Mouse (Mus musculus): Measurements from ENCODE around the gene Olfr411.

Gene Olfr411

DNA sequence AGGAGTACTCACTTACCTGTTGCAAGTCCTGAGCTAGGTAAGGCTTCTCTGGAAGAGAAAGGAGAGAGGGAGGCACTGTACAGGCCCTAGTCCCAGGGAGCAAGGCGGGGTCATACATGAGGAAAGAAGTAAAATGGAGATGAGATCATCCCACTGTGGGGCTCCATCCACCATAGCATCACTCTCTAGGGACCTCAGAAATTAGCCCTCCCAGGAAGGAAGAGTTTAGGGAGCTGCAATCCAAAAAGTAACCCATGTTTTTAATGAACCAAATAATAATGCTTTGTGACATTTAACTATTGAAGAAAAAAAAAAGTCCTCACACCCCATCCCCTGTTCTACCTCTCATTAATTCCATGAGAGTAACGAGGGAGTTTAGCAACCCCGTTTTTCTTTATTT is at the start of gene Olfr411:
Gene Olfr411 (minus strand): TSS at position 101 of the 400 bp plus-strand sequence.
- no peak for DNase-seq

DNA sequence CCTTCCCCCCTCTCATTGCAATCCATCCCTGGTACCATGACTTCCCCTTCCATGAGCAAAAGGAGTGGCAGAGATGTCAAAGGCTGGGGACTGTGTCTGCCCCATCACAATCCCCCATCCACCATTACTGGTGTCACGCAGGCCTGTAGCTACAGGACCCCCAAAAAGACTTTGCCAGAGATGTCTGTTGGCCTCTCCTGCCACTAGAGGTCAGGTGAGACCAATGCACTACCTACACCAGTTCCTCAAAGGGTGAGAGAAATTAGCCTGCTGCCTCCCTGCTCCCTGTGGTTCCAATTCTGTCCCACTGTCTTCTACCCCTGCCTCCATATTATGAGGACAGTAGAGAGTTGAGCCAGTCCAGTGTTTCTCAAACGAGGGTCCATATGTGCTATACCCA is 49.7 kb upstream of the Olfr411 start:
- DNase-seq: no peak

DNA sequence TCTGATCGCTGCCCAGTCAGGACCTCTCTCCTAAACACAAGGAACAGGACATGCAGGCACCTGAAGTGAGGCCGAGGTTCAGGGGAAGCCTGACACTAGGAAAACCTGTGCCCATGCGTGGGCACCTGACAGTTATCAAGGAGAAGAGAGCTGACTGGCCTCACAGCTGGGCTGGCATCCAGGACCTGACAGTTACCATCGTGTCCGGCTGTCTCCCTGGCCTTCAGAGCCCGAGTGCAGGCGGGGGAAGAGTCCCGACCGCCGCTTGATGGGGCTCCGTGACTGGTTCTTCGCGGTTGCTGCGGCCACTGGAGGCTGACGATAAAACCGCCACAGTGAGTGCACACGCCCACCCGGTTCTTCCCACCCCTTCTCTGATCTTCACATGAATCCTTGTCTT is 43.1 kb upstream of the Olfr411 start:
- DNase-seq: no peak

DNA sequence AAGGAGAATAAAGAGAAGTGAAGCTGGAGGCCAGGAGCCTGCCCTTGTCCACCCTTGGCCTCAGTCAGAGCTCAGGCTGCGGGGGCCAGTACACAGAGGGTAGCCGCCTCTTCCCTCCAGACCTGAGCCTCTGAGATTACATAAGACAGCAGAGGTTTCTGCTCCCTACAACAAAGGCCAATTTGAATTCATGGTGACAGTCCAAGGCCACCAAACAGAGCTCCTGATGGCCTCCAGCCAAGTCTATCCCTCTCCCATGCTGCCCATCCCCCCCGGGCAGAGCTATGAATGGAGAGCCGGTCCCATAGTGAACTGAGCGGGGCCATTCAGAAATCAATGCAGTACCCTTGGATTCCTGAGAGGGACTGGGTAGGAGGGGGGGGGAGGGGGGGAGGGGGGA is 41.0 kb upstream of the Olfr411 start:
- no peak for DNase-seq

DNA sequence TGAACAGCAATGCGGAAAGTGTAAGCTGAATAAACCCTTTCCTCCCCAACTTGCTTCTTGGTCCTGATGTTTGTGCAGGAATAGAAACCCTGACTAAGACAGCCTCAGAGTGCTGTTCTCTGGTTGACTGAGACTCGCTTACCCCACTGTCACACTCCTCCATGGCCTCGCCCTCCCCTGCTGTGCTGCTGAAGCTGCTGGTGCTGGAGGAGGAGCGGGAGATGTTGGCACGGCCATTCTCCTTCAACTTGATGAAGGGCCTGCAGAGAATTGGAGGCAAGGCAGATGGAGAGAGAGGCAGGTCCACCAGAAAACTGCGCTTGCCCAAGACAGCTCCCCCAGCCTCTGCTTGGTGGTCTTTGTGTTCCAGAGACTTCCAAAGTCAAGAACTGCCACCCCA is 40.5 kb upstream of the Olfr411 start:
- no peak for DNase-seq

DNA sequence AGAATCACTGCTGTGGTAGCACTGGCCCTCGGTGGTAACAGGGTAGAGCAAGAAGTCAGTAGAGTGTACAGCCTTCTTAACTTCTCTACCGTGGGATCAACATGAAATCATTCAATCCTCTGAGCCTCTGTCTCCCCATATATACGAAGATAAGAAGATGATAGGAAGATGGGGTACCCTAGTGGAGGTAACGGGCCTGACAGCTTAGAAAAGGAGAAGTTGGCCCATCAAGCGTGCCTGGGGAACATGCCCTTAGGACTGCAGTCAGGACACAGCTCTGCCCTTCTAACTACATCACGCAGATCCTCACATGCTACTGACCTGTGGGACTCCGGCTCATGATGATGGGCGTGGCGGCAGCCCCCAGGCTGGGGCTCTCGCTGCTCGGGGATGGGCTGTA is 39.4 kb upstream of the Olfr411 start:
- DNase-seq: no peak

DNA sequence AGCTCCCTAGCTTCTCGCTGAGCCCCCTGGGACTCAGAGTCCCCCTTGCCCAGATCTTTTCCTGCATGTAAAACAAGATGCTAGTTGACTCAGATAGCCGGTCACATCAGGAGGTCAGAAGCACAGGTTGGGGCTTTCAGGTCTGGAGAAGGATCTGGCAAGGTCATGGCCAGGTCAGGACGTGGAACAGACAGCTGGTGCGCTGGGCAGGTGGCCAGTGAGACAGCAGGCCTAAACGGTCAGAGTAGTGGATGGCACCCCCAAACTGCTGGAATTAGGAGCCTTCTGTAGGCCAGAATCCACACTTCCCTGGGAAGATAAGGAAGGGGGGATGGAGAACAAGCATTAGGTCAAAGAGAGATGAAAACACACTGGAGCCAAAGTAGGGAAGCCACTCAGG is 34.8 kb upstream of the Olfr411 start:
- peak in 1 of 2 experiments; percentile 20 for DNase-seq

DNA sequence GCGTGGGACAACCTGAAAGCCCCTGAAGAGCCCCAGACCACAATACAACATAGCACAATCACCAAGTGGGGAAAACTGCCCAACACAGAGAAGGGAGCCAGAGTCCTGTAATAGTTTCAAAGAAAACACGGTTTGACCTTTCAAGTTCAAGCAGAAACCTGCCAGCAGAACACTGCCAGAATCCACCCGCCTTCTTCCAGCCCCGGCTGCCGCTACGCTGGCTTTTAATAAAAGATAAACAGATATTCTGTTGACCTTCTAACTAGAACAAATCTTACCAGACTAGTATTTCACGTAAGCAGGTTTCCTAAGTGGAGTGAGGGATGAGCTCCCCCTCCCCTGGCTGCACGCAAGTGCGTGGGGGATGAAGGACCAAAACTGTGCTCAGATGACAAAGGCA is 33.2 kb upstream of the Olfr411 start:
- no peak for DNase-seq

DNA sequence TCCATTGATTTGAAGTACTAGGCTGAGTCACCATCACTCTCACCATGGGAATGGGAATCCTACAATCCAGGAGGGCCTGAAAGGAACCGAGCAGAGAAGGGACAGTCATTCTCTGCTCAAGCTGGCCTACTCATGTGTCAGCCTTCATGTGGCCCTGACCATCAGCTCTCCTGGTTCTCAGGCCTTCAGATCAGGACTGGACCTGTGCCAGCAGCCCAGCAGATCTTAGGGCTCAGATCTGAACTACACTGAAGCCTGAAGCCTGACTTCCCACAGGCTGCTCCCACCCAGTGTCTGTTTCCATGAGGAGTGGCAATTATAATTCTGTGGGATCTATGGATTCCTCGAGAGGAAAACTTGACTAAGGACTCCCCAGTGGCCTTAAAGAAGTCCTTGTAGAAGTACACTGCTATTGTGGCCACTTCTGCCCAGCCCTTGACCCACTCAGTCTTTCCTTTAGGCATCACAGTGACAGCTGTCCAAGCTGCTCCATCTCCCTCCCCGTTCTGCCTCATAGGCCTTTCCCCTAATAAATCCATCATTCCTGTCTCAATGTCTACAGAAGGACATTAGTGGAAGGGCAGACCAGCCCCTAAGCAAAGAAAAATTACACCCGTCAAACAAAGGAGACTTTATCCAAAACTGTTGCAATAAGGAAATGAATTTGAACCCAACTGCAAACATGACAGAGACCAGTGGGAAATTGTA is 26.9 kb upstream of the Olfr411 start:
- no peak for DNase-seq

DNA sequence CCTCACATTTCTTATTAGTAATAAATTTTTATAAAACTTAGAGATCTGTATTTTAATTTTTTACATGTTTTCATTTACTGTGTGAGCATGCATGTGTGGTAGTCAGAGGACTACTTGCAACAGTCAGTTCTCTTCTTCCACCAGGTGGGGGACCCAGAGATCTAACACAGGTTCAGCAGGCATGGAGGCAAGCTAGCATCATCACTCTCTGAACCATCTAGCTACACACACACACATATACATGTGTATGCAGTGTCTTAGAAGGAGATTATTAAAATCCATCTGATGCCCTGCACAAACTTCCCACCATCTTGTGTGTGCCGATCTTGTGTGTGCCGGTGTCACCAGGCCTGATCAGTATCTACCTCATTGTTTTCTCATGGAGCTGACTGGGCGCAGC is 24.4 kb upstream of the Olfr411 start:
- peak; percentile 53 to 57 for DNase-seq

DNA sequence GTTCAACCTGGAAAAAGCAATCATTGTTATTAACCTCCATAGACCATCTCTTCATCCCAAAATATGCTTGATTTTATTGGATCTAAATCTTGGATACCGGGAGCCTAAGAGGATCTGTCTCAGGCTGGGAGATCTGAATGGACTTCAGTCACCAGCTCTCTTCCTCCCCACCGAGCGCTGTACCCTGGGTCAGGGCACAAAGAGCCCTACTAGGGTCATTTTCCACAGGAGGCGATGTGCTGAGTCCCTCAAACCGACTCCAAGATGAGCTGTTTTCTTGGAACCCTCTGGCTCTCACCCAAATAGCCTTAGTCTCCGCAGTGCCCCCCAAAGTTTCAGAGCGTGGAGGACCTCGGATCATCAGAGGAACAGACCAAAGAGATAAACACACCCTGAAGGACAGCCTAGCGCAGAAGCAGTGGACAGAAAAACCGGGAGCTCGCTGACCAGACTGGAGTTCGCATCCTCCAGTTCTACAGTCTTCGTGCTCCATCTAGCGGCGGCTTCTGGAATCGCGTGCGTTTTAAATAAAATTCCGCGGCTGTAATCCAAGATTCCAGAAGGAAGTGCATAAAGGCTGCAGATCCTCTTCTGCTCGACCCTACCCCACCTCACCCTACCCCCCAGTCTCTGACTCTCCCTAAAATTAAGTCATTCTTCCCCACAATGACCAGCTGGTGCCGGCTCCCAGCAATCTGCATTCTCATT is 19.1 kb upstream of the Olfr411 start:
- DNase-seq: peak; percentile 73 to 84

DNA sequence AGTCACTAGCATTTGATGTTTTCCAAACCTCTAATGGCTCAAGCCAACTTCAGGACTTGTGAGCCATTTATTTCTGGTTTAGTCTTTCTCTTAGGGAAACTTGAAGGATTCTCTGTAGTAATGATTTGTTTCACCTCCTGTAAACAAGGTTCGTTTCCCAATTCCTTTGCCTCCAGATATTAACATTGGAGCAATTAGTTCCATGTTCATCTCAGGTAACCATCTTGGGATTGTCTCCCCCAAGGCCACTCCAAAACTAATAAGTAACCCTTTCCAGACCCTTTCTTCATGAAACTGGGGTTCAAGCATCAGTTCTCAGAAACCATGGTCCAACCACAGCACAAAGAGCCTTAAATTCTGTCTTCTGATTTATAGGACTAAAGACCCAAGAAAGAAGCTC is 9.3 kb upstream of the Olfr411 start, which contains the start of gene Olfr412:
Gene Olfr412 (plus strand): TSS at position 301 of the 400 bp plus-strand sequence.
- no peak for DNase-seq

DNA sequence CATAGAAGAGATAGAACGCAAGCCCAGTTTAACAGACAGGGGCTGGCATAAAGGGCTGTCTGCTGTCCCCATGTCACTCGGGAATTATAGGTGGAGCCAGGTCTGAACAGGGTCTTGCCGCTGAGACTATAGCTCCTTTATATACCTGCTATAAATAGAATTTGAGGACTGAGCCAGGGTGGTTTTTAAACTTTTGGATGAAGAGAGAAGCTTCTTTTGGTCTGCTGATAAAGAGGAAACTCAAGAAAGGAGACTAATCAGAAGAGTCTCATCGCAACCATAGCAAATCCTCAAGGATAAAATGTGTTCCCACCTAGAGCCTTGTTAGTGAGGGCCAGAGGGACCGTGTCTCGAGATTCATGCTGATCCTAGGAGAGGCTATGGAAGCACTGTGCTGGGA is 14.5 kb downstream of the Olfr411 start, which contains the start of gene Olfr410:
Gene Olfr410 (minus strand): TSS at position 101 of the 400 bp plus-strand sequence.
- DNase-seq: no peak

DNA sequence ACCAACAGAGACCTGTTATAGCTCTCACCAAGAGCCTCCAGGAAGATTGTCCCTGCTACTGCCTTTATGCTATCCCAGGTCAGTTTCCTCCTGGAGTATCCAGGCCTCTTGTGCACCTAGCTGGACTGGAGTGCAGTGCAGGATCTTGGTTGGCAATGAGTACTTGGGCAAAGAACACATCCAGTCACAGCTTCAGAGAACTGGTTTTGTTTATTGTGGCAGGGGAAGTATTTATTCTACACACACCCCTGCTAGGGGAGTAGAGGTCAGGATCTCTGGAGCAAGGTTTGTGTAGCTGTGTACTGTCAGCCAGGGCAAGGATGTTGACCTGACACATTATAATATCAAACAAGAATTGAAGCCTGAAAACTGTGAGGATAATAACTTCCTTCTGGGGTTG is 23.7 kb downstream of the Olfr411 start:
- no peak for DNase-seq

DNA sequence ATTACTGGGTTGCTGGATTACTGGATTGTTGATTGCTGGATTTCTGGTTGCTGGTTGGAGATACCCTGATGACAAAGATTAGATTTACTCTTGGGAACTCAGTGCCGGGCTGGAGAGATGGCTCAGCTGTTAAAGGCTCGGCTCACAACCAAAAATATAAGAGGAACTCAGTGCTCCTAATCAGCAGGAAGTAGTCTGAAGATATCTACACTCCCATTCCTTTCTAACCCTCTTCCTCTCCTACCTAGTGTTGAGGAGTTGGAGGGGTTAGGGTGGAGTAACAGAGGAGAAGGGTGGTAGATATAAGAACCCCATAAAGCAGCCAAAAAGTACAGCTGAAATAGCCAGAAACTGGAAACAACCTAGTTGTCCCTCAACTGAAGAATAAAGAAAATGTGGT is 26.4 kb downstream of the Olfr411 start:
- DNase-seq: no peak

Measured in cerebellum, postnatal 36 days (tissue).